Mouse (Mus musculus) heart, adult 2 months (tissue): ENCODE measurements at regions not wholly inside any gene's neighbourhood (a gene's known extent, or its start where the extent isn't known, plus 50 kb on each side); places are given as distances from the start of the nearest gene placed in this dataset.

Experiments used
- DNase-seq, 2 experiments: peaks; one replicate each; pipeline ENCODE4 v3.0.0; 2021
- H3K27ac ChIP-seq: fragments of 200-600 bp; 2 replicates; pipeline ENCODE4 v1.8.1; 2022
- H3K27me3 ChIP-seq: fragments of 200-500 bp; 2 replicates; pipeline ENCODE4 v1.6.1; 2012; ENCODE audit warnings: mild to moderate bottlenecking, low read length, inconsistent platforms, mixed read lengths; ENCODE audit not compliant: control insufficient read depth, insufficient read depth
- H3K36me3 ChIP-seq: fragments of 200-500 bp; 2 replicates; pipeline ENCODE4 v1.6.1; 2012; ENCODE audit warnings: low read length, inconsistent platforms; ENCODE audit not compliant: control insufficient read depth, insufficient read depth
- H3K4me1 ChIP-seq: fragments of 200-500 bp; 2 replicates; pipeline ENCODE4 v1.6.1; 2011; ENCODE audit warnings: low read length; ENCODE audit not compliant: control insufficient read depth, insufficient read depth
- H3K4me3 ChIP-seq: fragments of 200-600 bp; 2 replicates; pipeline ENCODE4 v1.8.1; 2022
- H3K79me2 ChIP-seq: fragments of 200-500 bp; replicated peaks from 2 replicates; pipeline ENCODE4 v1.6.1; 2012; ENCODE audit warnings: mild to moderate bottlenecking, inconsistent platforms, low read length, moderate library complexity, mixed read lengths; ENCODE audit not compliant: control insufficient read depth, insufficient read depth
- H3K9ac ChIP-seq: fragments of 200-500 bp; 2 replicates; pipeline ENCODE4 v1.6.1; 2012; ENCODE audit warnings: low read depth, mild to moderate bottlenecking, control low read depth, inconsistent platforms, low read length, mixed read lengths
- CTCF ChIP-seq: fragments of 200-600 bp; IDR thresholded peaks from 2 replicates; pipeline ENCODE4 v1.8.1; 2022; ENCODE audit warnings: antibody characterized with exemption, mild to moderate bottlenecking, moderate library complexity
- EP300 ChIP-seq: fragments of 200-500 bp; IDR thresholded peaks from 2 replicates; pipeline ENCODE4 v1.6.1; 2011; ENCODE audit warnings: low read depth, low read length, control low read depth; ENCODE audit not compliant: insufficient read depth
- POLR2A ChIP-seq: fragments of 200-500 bp; IDR thresholded peaks from 2 replicates; pipeline ENCODE4 v1.6.1; 2011; ENCODE audit warnings: mild to moderate bottlenecking, low read depth, low read length, control low read depth; ENCODE audit not compliant: insufficient read depth
- WGBS: fragments of 180-500 bp; shearing (Covaris S2); methylation state at CpG from one replicate; pipeline ENCODE4 v1.1.7; 2018; 5-methylcytosine and 5-hydroxymethylcytosine counted together
- intact Hi-C: fragments of 180-260 bp; cut with DNase I; formaldehyde crosslinking; loops from one replicate; pipeline ENCODE4 v1.15.1; 2025

DNA sequence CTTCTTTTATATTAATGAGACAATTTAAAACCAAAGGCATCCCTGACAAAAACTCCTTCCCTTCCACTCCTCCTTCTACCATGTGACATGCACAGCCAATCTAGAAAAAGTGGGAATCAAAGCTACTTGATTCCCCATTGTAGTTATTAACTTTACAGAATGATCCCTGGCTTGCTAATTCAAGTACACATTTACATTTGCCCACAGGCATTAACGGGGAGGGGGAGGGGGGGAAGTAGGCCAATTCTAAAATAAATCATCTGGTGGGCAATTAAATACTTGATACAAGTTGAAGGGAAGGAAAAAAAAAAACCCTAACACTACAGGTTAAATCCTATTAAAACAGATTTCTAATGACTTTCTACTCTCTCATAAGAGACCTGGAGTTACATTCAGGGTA lies 152.8 kb downstream of the Sox4 start:
- no peak for TF ChIP-seq POLR2A
- TF ChIP-seq CTCF: no peak
- no peak for TF ChIP-seq EP300
- H3K4me1 ChIP-seq: no peaks in the 10 kb centered on the region; the same call in 1 of the 2 replicates
- intact Hi-C loops: no loop called here
- no peak overlapping the region for H3K9ac ChIP-seq
- no peaks in the 10 kb centered on the region for H3K79me2 ChIP-seq
- 93% methylated on average over 1 of the region's 1 CpGs for WGBS
- H3K36me3 ChIP-seq: no peaks in the 10 kb centered on the region
- no peak overlapping the region for H3K27ac ChIP-seq
- no peaks in the 10 kb centered on the region for H3K27me3 ChIP-seq
- H3K4me3 ChIP-seq: no peak overlapping the region
- DNase-seq: no peak

DNA sequence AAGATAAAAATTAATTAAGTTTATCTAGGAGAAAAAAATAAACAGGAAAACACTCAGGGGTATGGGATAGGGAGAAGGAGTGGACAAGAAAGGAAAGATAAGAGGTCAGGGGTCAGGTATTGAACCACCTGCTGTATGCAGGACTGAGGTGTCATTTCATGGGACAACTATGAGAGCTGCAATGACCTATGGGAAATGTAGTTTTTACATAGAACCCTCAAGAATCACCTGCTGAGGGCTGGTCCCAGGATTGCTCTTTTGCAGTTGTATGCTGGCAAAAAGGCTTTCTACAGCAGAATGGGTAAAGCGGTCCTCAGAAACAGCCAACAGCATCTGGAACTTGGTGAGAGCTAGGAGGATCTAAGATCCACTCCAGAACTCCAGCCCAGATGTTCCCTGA lies 154.0 kb downstream of the Sox4 start:
- intact Hi-C loops: no loop called here
- Histone ChIP-seq H3K79me2 (no peaks in the 10 kb centered on the region), H3K9ac (no peak overlapping the region), H3K27me3 (no peaks in the 10 kb centered on the region), H3K36me3 (no peaks in the 10 kb centered on the region), H3K27ac (no peak overlapping the region), H3K4me1 (no peaks in the 10 kb centered on the region; the same call in 1 of the 2 replicates), H3K4me3 (no peak overlapping the region)
- DNase-seq: no peak
- TF ChIP-seq POLR2A (no peak), EP300 (no peak), CTCF (no peak)
- 79% methylated on average over 1 of the region's 1 CpGs for WGBS

- H3K4me3 ChIP-seq: no peak overlapping the region
These were observed 155.7 kb downstream of the Sox4 start for GRCm38 (mm10) chr13:28797617-28798475.

DNA sequence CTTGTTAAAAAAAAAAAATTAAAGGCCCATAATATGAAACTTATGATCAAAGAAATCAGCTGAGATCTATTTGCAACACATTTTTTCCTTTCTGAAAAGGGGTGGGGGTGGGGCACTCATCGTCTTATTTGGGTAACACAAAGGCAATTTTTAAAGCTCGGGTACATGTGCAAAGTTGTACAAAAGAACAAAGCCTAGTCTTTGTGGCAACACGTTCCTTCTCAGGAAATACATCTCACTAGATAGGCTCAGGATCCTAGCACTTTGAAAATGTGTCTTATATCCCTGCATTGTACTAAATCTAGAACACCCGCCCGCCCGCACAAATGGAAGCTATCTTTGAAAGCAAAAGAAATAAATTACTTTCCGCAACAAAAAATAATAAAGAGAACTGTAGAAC lies 158.2 kb downstream of the Sox4 start:
- Histone ChIP-seq H3K79me2 (no peaks in the 10 kb centered on the region), H3K27ac (no peak overlapping the region), H3K36me3 (no peaks in the 10 kb centered on the region), H3K9ac (no peak overlapping the region), H3K4me3 (no peak overlapping the region), H3K4me1 (no peaks in the 10 kb centered on the region; the same call in 1 of the 2 replicates), H3K27me3 (no peaks in the 10 kb centered on the region)
- TF ChIP-seq CTCF: no peak
- no peak for TF ChIP-seq POLR2A
- TF ChIP-seq EP300: no peak
- DNase-seq: no peak
- 79% methylated on average over 7 of the region's 7 CpGs for WGBS
- intact Hi-C loops: no loop called here

More at GRCm38 (mm10) chr13:28797617-28798475, 155.7 kb downstream of the Sox4 start:
- no peaks in the 10 kb centered on the region for H3K36me3 ChIP-seq
- DNase-seq: no peak
- H3K9ac ChIP-seq: no peak overlapping the region
- H3K27ac ChIP-seq: no peak overlapping the region
- 48% methylated on average over 8 of the region's 8 CpGs for WGBS
- H3K79me2 ChIP-seq: no peaks in the 10 kb centered on the region
- no peaks in the 10 kb centered on the region; the same call in 1 of the 2 replicates for H3K4me1 ChIP-seq
- H3K27me3 ChIP-seq: no peaks in the 10 kb centered on the region
- intact Hi-C loops: no loop called here
- TF ChIP-seq CTCF (no peak), EP300 (no peak), POLR2A (no peak)

DNA sequence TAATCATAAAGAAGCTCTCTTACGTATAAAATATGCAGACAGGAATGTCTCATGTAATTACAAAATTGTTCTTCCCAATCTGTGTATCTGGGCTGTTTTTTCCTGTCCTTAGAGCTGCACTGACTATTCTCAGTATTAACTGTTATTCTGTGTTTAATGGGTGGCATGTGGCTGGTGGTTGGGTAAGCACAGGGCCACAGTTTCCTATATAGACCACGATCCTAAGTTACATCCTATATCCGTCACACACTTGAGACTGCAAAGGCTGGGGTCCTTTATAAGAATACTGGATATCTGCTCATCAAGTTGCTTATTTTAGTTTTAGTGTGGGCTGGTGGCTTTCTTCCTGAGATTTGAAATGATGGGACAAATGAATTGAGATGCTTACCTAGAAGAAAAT lies 159.0 kb downstream of the Sox4 start:
- intact Hi-C loops: no loop called here
- H3K36me3 ChIP-seq: no peaks in the 10 kb centered on the region
- no peak overlapping the region for H3K9ac ChIP-seq
- no peaks in the 10 kb centered on the region for H3K79me2 ChIP-seq
- H3K4me3 ChIP-seq: no peak overlapping the region
- no peak for DNase-seq
- no peak overlapping the region for H3K27ac ChIP-seq
- no peaks in the 10 kb centered on the region for H3K27me3 ChIP-seq
- no peaks in the 10 kb centered on the region; the same call in 1 of the 2 replicates for H3K4me1 ChIP-seq
- WGBS: 91% methylated on average over 3 of the region's 3 CpGs
- TF ChIP-seq EP300 (no peak), POLR2A (no peak), CTCF (no peak)

GRCm38 (mm10) chr13:28793166-28793935 lies 160.2 kb downstream of the Sox4 start:
- H3K79me2 ChIP-seq: no peaks in the 10 kb centered on the region
- H3K9ac ChIP-seq: no peak overlapping the region
- H3K4me1 ChIP-seq: no peaks in the 10 kb centered on the region; the same call in 1 of the 2 replicates
- intact Hi-C loops: no loop called here
- H3K4me3 ChIP-seq: no peak overlapping the region
- TF ChIP-seq EP300 (no peak), POLR2A (no peak)
- H3K36me3 ChIP-seq: no peaks in the 10 kb centered on the region
- 83% methylated on average over 5 of the region's 5 CpGs for WGBS
- no peak overlapping the region for H3K27ac ChIP-seq
- H3K27me3 ChIP-seq: no peaks in the 10 kb centered on the region
- no peak for DNase-seq
